Mouse (Mus musculus) cerebellum, adult 2 months (tissue): ENCODE data around the gene 1700047I17Rik2.
"Not testable (repeated sequence)": the region's sequence is repeated elsewhere in the genome, so short reads cannot be mapped to it uniquely, and the experiment has no call there.

Experiments used
- CTCF ChIP-seq: fragments of 200-500 bp; IDR thresholded peaks from 2 replicates; pipeline ENCODE4 v1.5.1; 2011; ENCODE audit warnings: low read depth, mild to moderate bottlenecking, control low read depth, low read length, moderate library complexity, borderline replicate concordance; ENCODE audit not compliant: insufficient read depth
- POLR2A ChIP-seq: fragments of 200-500 bp; IDR thresholded peaks from 2 replicates; pipeline ENCODE4 v1.6.1; 2011; ENCODE audit warnings: low read length, control low read depth, borderline replicate concordance; ENCODE audit not compliant: insufficient read depth

- TF ChIP-seq CTCF, POLR2A: not testable (repeated sequence)
These were observed 42.9 kb downstream of the 1700047I17Rik2 start for GRCm38 (mm10) chr12:55242243-55242642.
